Mouse (Mus musculus): ENCODE measurements around the gene Pih1d1.

- TF ChIP-seq CTCF (IDR thresholded peaks at IDR 0.05; ENCODE audit: insufficient read depth, low read length), result no peak
- TF ChIP-seq POLR2A (IDR thresholded peaks at IDR 0.05; ENCODE audit: borderline replicate concordance, extremely low read depth, low read depth, low read length), result no peak
Measured at GRCm38 (mm10) chr7:45168656-45169055, 14.6 kb downstream of the Pih1d1 start.
